Mouse (Mus musculus) lung, adult 2 months (tissue): Measurements from ENCODE around the gene Iqschfp. TPM values are rescaled to one million over a fixed set of nuclear protein-coding genes. Genes with fewer than 3 reads are reported as not detected.

Experiments
- DNase-seq: peaks from one replicate; pipeline ENCODE4 v3.0.0; 2022
- H3K4me1 ChIP-seq: fragments of 200-500 bp; 2 replicates; pipeline ENCODE4 v1.6.1; 2011; ENCODE audit warnings: low read length; ENCODE audit not compliant: control insufficient read depth, insufficient read depth
- H3K4me3 ChIP-seq: fragments of 200-500 bp; replicated peaks from 2 replicates; pipeline ENCODE3; 2011; ENCODE audit warnings: low read depth, mild to moderate bottlenecking, control low read depth, low read length; ENCODE audit errors: extremely low read depth
- CTCF ChIP-seq: fragments of 200-500 bp; IDR thresholded peaks from 2 replicates; pipeline ENCODE4 v1.5.1; 2011; ENCODE audit warnings: mild to moderate bottlenecking, low read length, control low read depth; ENCODE audit not compliant: insufficient read depth
- POLR2A ChIP-seq: fragments of 200-500 bp; IDR thresholded peaks from 2 replicates; pipeline ENCODE4 v1.6.1; 2011; ENCODE audit warnings: low read depth, mild to moderate bottlenecking, control low read depth, low read length, borderline replicate concordance; ENCODE audit errors: extremely low read depth
- WGBS: fragments of 180-500 bp; shearing (Covaris S2); methylation state at CpG from one replicate; pipeline ENCODE4 v1.1.7; 2018; 5-methylcytosine and 5-hydroxymethylcytosine counted together
- polyA plus RNA-seq: library from polyadenylated mRNA; depleted of rRNA; stranded (reverse); fragments of >200 nt; gene quantifications from 2 replicates; pipeline ENCODE4 v1.2.3, GENCODE M21; 2012; rRNA removed

Gene Iqschfp
- polyA plus RNA-seq, 1 experiment = not detected

DNA sequence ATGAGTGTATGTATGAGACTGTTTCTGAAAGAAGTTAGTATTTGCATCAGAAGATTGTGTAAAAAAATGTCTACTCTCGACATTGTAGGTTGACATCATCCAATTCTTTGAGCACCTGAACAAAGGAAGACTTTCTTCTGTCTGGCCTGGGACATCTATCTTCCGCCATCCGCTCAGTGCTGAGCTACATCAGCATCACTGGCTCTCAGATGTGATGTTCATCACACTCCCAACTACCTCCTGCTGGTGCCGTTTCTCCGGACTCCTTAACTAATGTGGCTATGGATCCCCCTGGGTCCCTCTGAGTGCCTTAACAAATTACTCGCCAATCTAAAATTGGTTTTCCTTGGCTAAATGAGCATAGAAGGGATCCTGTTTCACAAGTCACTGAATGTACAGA is 772.3 kb downstream of the Iqschfp start:
- no peak for DNase-seq
- TF ChIP-seq POLR2A (no peak), CTCF (no peak)
- Histone ChIP-seq H3K4me1 (no peaks in the 10 kb centered on the region; the same call in 1 of the 2 replicates), H3K4me3 (no peak overlapping the region)
- WGBS = 92% methylated on average over 6 of the region's 6 CpGs

DNA sequence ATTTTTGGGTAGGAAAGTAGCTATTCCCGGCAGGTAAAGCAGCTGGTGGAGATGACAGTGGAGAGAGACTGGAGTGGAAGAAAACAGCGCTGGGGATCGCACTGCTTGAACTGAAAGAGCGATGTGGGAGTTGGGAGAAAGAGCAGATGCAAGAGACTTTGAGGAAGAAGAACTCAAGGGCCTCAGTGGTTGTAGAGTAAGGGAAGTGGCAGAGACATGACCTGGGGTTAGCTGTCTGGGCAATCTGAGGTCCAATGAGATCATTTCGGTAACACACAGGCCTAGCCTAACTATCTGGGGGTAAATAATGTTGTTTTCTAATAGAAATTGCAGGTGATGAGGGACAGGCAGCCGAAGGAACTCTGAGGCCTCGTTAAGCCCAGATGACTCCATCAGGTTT is 774.3 kb downstream of the Iqschfp start:
- DNase-seq = no peak

DNA sequence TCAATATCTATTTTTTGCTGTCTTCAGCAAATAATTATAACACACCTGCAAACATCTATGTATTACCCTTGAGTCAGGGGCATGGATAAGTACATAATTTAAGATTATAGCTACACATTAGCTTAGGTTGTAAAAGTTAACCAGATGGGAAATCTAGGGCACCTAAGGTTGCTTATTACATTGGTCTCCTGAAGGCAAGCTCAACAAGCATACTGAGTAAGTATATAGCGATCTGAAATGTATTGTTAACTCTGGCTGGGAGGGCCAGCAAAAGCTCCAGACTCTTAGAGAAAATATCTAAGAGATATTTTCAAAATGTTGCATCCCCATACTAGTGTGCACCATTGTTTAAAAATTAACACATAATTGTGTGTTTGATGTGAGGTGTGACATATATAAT is 775.8 kb downstream of the Iqschfp start:
- TF ChIP-seq POLR2A = no peak
- TF ChIP-seq CTCF = no peak
- WGBS = 92% methylated on average over 1 of the region's 1 CpGs

More for the DNA sequence above, 774.3 kb downstream of the Iqschfp start:
- WGBS = 79% methylated on average over 7 of the region's 7 CpGs
- H3K4me3 ChIP-seq = no peak overlapping the region
- no peaks in the 10 kb centered on the region for H3K4me1 ChIP-seq
- TF ChIP-seq POLR2A = no peak
- no peak for TF ChIP-seq CTCF

DNA sequence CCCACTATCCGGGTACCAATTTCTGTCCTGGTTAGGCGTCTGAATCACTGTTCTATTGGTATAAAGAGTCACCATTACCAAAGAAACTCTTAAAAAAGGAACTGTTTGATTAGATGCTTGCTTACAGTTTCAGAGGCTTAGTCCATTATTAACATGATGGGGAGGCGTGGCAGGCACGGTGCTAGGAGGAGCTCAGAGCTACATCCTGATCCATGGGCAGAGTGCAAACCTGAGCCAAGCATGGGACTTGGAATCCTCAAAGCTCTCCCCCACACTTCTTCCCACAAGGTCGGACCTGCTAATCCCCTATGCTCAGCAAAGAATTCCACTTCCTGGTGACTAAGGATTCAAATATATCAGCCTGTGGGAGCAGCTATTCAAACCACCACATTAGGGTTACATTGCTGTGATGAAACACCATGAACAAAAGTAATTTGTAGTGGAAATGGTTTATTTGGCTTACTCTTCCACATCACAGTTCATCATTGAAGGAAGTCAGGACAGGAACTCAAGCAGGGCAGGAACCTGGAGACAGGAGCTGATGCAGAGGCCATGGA is 777.5 kb downstream of the Iqschfp start:
- Histone ChIP-seq H3K4me1 (no peaks in the 10 kb centered on the region), H3K4me3 (no peak overlapping the region)
- 75% methylated on average over 5 of the region's 5 CpGs for WGBS
- no peak for DNase-seq
- TF ChIP-seq POLR2A (no peak), CTCF (no peak)

More for the DNA sequence above, 775.8 kb downstream of the Iqschfp start:
- no peak for DNase-seq
- Histone ChIP-seq H3K4me3 (no peak overlapping the region), H3K4me1 (no peaks in the 10 kb centered on the region)

DNA sequence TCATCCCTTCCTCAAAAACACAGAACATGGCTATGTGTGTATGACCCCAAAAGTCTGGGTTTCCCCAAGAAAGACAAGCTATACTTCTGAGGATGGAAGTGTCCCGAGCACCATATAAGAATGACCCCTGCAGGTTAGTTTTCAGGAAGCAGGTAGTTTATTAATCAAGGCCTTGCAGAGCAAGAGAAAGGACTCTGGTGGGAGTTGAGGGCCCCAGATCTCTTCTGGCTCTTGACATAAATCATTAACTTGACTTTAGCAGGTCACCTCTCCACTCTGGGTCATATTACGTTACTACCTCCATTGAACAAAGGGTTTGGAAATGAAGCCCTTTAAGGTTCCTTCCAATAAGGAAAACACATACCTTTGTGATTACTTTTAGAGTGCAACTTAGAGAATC is 782.7 kb downstream of the Iqschfp start:
- no peak for DNase-seq
- Histone ChIP-seq H3K4me1 (peaks cover 3% of the 10 kb centered on the region; the same call in 1 of the 2 replicates), H3K4me3 (no peak overlapping the region)
- WGBS = 79% methylated on average over 2 of the region's 2 CpGs
- TF ChIP-seq POLR2A (no peak), CTCF (no peak)

DNA sequence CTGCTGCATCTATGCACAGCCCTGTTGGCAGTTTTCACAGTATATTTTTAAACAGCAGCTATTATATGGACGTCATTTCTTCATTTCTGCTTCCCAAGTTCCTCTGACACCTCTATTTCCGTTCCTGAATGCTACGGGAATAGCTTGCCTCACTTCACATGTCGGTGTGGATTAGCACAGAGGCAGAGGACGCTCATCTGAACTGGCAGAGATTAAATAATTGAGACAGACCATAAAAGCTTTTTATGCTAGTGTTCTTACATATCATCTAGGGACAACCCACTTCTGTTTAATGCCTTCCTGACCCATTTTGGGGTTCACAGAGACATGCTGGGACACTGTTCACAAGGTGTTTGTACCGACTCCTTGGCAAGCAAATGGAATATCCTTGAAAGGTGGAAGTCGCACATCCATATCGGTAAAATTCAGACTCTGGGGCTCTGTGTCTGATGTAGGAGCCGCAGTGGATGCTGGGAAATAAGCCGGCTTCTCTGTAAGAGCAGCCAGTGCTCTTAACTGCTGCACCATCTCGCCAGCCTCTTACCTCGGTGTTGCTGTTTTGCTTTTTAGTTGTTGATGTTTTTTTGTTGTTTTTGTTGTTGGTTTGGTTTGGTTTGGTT is 783.3 kb downstream of the Iqschfp start:
- 79% methylated on average over 12 of the region's 12 CpGs for WGBS
- Histone ChIP-seq H3K4me3 (no peak overlapping the region), H3K4me1 (peaks cover 3% of the 10 kb centered on the region; the same call in 1 of the 2 replicates)
- TF ChIP-seq CTCF (no peak), POLR2A (no peak)
- no peak for DNase-seq

Other genes starting within 250 kb of the Iqschfp start
- gene Iqcj, start within 50 bp of the Iqschfp start, polyA plus RNA-seq = not detected in 2 replicates
- gene Schip1, start 172.6 kb downstream of the Iqschfp start, polyA plus RNA-seq = 22.5 and 29.5 TPM in 2 replicates